Mouse (Mus musculus): ENCODE measurements around the gene Magi1.

DNA sequence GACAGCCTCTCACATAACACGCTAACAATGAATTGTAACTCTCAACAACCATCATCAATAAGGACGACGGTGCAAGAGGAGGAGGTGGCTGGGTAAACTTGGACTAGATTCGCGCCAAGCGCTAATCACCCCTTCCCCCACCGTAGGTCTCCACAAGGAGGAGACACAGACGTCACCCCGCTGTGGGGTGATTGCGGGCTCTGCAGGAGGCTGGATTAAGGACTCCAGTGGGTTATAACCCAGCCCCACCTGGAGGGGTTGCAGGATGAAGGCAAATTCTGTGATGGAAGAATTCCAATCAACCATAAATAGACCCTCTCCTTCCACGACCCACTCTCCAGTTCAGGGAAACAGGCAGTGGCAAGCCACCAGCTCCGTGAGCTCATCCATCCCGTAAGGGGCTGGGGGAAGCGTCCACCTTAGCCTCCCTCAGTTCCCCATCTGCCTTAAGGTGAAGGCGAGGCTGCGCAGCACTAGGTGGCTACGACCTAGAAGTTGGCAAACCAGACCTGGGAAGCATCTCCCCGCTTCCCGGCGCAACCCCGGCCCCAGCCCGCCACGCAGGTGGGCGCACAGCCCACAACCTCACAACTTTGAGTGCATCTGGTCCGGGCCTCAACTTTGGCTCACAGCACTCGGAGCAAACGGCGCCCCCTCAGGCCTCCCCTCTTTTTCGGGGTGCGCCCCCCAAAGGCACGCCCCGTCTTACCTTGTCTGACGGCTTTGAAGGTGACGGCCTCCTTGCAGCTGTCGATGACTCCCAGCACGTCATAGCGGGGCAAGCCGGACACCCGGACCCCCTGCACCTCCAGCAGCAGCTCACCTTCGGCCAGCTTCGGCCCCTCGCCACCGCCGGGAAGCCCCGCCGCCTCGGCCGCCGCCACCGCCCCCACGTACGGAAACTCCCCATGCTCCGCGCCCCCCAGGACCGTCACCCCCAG, 1.1 kb downstream of the Magi1 start:
- TF ChIP-seq POLR2A (IDR thresholded peaks at IDR 0.05; ENCODE audit: insufficient read depth, low read depth, low read length) (no peak), CTCF (IDR thresholded peaks at IDR 0.05) (peak; percentile 55)
